Mouse (Mus musculus) gastrocnemius, postnatal 25 days (tissue): ENCODE measurements around the gene Fam241a. TPM values are rescaled to one million over a fixed set of nuclear protein-coding genes. Genes with fewer than 3 reads are reported as not detected.

ENCODE experiments used
- DNase-seq: peaks from one replicate; pipeline ENCODE4 v3.0.0; 2022
- total RNA-seq, 2 experiments: library from RNA; stranded (reverse); gene quantifications; 1 replicate in 1 of 2; 2 replicates in 1 of 2; pipeline ENCODE4 v1.2.3; 2021

The Fam241a gene
- total RNA-seq, 2 experiments from 2014 or later: 2.9 to 3.9 TPM

GRCm38 (mm10) chr3:127875509-127875908 lies 20.6 kb downstream of the Fam241a start:
- DNase-seq: no peak

GRCm38 (mm10) chr3:127875059-127875458 lies 21.1 kb downstream of the Fam241a start:
- no peak for DNase-seq

GRCm38 (mm10) chr3:127874254-127874883 lies 21.8 kb downstream of the Fam241a start:
- no peak for DNase-seq

- DNase-seq: no peak
Measured at GRCm38 (mm10) chr3:127871575-127871974, 24.5 kb downstream of the Fam241a start.

GRCm38 (mm10) chr3:127868880-127869279 lies 27.2 kb downstream of the Fam241a start:
- no peak for DNase-seq

GRCm38 (mm10) chr3:127868046-127868758 lies 27.9 kb downstream of the Fam241a start:
- DNase-seq: no peak

- DNase-seq: no peak
Measured at GRCm38 (mm10) chr3:127864242-127864641, 31.9 kb downstream of the Fam241a start.

GRCm38 (mm10) chr3:127863571-127863970 lies 32.6 kb downstream of the Fam241a start:
- no peak for DNase-seq

GRCm38 (mm10) chr3:127862479-127862878 lies 33.6 kb downstream of the Fam241a start:
- DNase-seq: no peak

GRCm38 (mm10) chr3:127861340-127861739 lies 34.8 kb downstream of the Fam241a start:
- DNase-seq: no peak

GRCm38 (mm10) chr3:127853431-127854206 lies 42.5 kb downstream of the Fam241a start:
- DNase-seq: peak; percentile 19

GRCm38 (mm10) chr3:127852722-127853121 lies 43.4 kb downstream of the Fam241a start:
- no peak for DNase-seq

GRCm38 (mm10) chr3:127850776-127851646 lies 45.1 kb downstream of the Fam241a start:
- DNase-seq: no peak

GRCm38 (mm10) chr3:127849922-127850321 lies 46.2 kb downstream of the Fam241a start:
- no peak for DNase-seq

GRCm38 (mm10) chr3:127848088-127848808 lies 47.9 kb downstream of the Fam241a start:
- DNase-seq: no peak

- no peak for DNase-seq
Measured at GRCm38 (mm10) chr3:127843941-127844327, 52.2 kb downstream of the Fam241a start.

GRCm38 (mm10) chr3:127843324-127843940 lies 52.7 kb downstream of the Fam241a start:
- no peak for DNase-seq

GRCm38 (mm10) chr3:127841926-127842325 lies 54.2 kb downstream of the Fam241a start:
- no peak for DNase-seq

GRCm38 (mm10) chr3:127837972-127838644 lies 58.0 kb downstream of the Fam241a start:
- no peak for DNase-seq

GRCm38 (mm10) chr3:127837154-127837865 lies 58.8 kb downstream of the Fam241a start, which contains the start of gene Ap1ar:
Gene Ap1ar (minus strand): TSS chr3:127837523.
- peak; percentile 95 for DNase-seq
